Mouse (Mus musculus) CH12.LX (cell line): Measurements from ENCODE around the gene Gm281.

Experiments used
- CTCF ChIP-seq, 2 experiments: IDR thresholded peaks in 1 of 2; conservative IDR thresholded peaks in 1 of 2; 2 replicates each; pipeline ENCODE4 v1.5.1; 2011 to 2012; ENCODE audit warnings: low read depth in 2 of 2, low read length in 2 of 2, improper control_type of control experiment in 1 of 2, inconsistent platforms in 1 of 2, mild to moderate bottlenecking in 1 of 2, moderate library complexity in 1 of 2
- EP300 ChIP-seq: IDR thresholded peaks from 2 replicates; pipeline ENCODE4 v1.6.1; 2011; ENCODE audit warnings: low read length, improper control_type of control experiment
- ETS1 ChIP-seq: conservative IDR thresholded peaks from 2 replicates; pipeline ENCODE4 v1.6.1; 2012; ENCODE audit warnings: low read depth, mild to moderate bottlenecking, inconsistent platforms, low read length, improper control_type of control experiment, moderate library complexity
- HCFC1 ChIP-seq: IDR thresholded peaks from 2 replicates; pipeline ENCODE4 v1.6.1; 2012; ENCODE audit warnings: low read depth, mild to moderate bottlenecking, inconsistent platforms, low read length, improper control_type of control experiment
- MAZ ChIP-seq: IDR thresholded peaks from 2 replicates; pipeline ENCODE4 v1.6.1; 2012; ENCODE audit warnings: low read depth, mild to moderate bottlenecking, inconsistent platforms, low read length, improper control_type of control experiment, moderate library complexity
- MEF2A ChIP-seq: IDR thresholded peaks from 2 replicates; pipeline ENCODE4 v1.6.1; 2014; ENCODE audit warnings: low read depth, mild to moderate bottlenecking, inconsistent platforms, low read length, improper control_type of control experiment, borderline replicate concordance
- MXI1 ChIP-seq: IDR thresholded peaks from 2 replicates; pipeline ENCODE4 v1.6.1; 2011; ENCODE audit warnings: mild to moderate bottlenecking, low read depth, low read length, improper control_type of control experiment
- NRF1 ChIP-seq: IDR thresholded peaks from 2 replicates; pipeline ENCODE4 v1.6.1; 2014; ENCODE audit warnings: low read depth, mild to moderate bottlenecking, inconsistent platforms, low read length, improper control_type of control experiment, moderate library complexity
- POLR2A ChIP-seq: IDR thresholded peaks from 2 replicates; pipeline ENCODE4 v1.6.1; 2011; ENCODE audit warnings: low read depth, mild to moderate bottlenecking, improper control_type of control experiment, low read length
- RCOR1 ChIP-seq: conservative IDR thresholded peaks from 2 replicates; pipeline ENCODE4 v1.6.1; 2012; ENCODE audit warnings: low read depth, mild to moderate bottlenecking, inconsistent platforms, low read length, improper control_type of control experiment
- SIN3A ChIP-seq: IDR thresholded peaks from 2 replicates; pipeline ENCODE4 v1.6.1; 2012; ENCODE audit warnings: low read length, improper control_type of control experiment, inconsistent platforms
- ZC3H11A ChIP-seq: IDR thresholded peaks from 2 replicates; pipeline ENCODE4 v1.6.1; 2012; ENCODE audit warnings: low read depth, mild to moderate bottlenecking, inconsistent platforms, low read length, improper control_type of control experiment
- ZNF384 ChIP-seq: IDR thresholded peaks from 2 replicates; pipeline ENCODE4 v1.6.1; 2012; ENCODE audit warnings: low read depth, low read length, improper control_type of control experiment, inconsistent platforms

GRCm38 (mm10) chr14:13771163-13771562 lies 143.1 kb downstream of the Gm281 start:
- TF ChIP-seq CTCF (conservative IDR thresholded peaks at IDR 0.05 in 1 of 2, IDR thresholded peaks at IDR 0.05 in 1 of 2; ENCODE audit: low read depth in 2 of 2, low read length in 2 of 2) = no peak
- TF ChIP-seq RCOR1 = no peak
- TF ChIP-seq ZNF384 = no peak
- TF ChIP-seq MEF2A = no peak
- TF ChIP-seq ETS1 = no peak
- TF ChIP-seq HCFC1 = no peak
- TF ChIP-seq POLR2A = no peak
- no peak for TF ChIP-seq SIN3A
- no peak for TF ChIP-seq EP300
- TF ChIP-seq MXI1 = no peak
- TF ChIP-seq MAZ = no peak
- TF ChIP-seq ZC3H11A = no peak
- no peak for TF ChIP-seq NRF1
